10 mouse cellular contexts compared by ENCODE assay signal in genomic region chr6:97761326-97761725, GRCm38 (mm10). TPM values are rescaled to one million over a fixed set of nuclear protein-coding genes. Genes with fewer than 3 reads are reported as not detected.
A peak's percentile ranks its signal among the peaks of the same experiment; 100 is the strongest.
DNase-seq lines count a peak whose midpoint lies in the region; ATAC-seq and TF ChIP-seq lines count a peak whose summit lies in the region.
"Had no signal": no experiment of that assay in that cellular context is flagged by ENCODE, and none has a peak within 500 bp of the region (broad histone marks: within the 10 kb centered on the region; RNA-seq: fewer than 3 reads in every experiment).

No protein-coding gene starts in this region.

- no peak for TF ChIP-seq POLR2A in heart, adult 2 months (IDR thresholded peaks at IDR 0.05; ENCODE audit: insufficient read depth, low read depth, low read length)
- TF ChIP-seq POLR2A in ES-Bruce4 (IDR thresholded peaks at IDR 0.05; ENCODE audit: insufficient read depth, low read length): no peak

- no peaks in the 10 kb centered on the region for H3K4me1 ChIP-seq in heart, adult 2 months (ENCODE audit: control insufficient read depth, insufficient read depth, low read length)
- no peaks in the 10 kb centered on the region for H3K4me1 ChIP-seq in ES-Bruce4 (ENCODE audit: control insufficient read depth, insufficient read depth, low read length)
- H3K4me1 ChIP-seq in midbrain, embryonic 14.5 days (ENCODE audit: control insufficient read depth, insufficient read depth, low read length): peaks cover 5% of the 10 kb centered on the region; the same call in 1 of the 2 replicates
- H3K4me1 ChIP-seq in intestine, embryonic 16.5 days (ENCODE audit: control insufficient read depth, insufficient read depth, low read length): no peaks in the 10 kb centered on the region
- H3K4me1 ChIP-seq: heart, embryonic 13.5 days; lung, embryonic 15.5 days had no signal

- H3K9ac ChIP-seq in heart, adult 2 months (ENCODE audit: low read depth, low read length): no peak overlapping the region
- no peak overlapping the region for H3K9ac ChIP-seq in ES-Bruce4 (ENCODE audit: low read depth, poor library complexity, severe bottlenecking)
- H3K9ac ChIP-seq in midbrain, embryonic 14.5 days (replicated peaks; ENCODE audit: low read length): no peak overlapping the region
- H3K9ac ChIP-seq in intestine, embryonic 16.5 days (ENCODE audit: low read depth, low read length): no peak overlapping the region
- H3K9ac ChIP-seq: heart, embryonic 13.5 days; lung, embryonic 15.5 days had no signal

- no peak overlapping the region for H3K4me3 ChIP-seq in heart, adult 2 months
- no peak overlapping the region for H3K4me3 ChIP-seq in ES-Bruce4 (ENCODE audit: low read depth, low read length)
- no peak overlapping the region for H3K4me3 ChIP-seq in midbrain, embryonic 14.5 days (replicated peaks; ENCODE audit: low read depth, low read length)
- no peak overlapping the region for H3K4me3 ChIP-seq in intestine, embryonic 16.5 days (ENCODE audit: low read length)
- H3K4me3 ChIP-seq: heart, embryonic 13.5 days; lung, embryonic 15.5 days had no signal

- DNase-seq in heart, adult 2 months: peak in 1 of 2 experiments; percentile 8
- DNase-seq in heart, postnatal 25 days (ENCODE audit: low spot score): no peak
- DNase-seq in cerebellum, adult 11 months: peak; percentile 27
- peak; percentile 20 to 46 for DNase-seq in heart, postnatal 14 days
- DNase-seq in midbrain, embryonic 14.5 days: peak; percentile 70

- no peak overlapping the region for H3K4me2 ChIP-seq in midbrain, embryonic 14.5 days (ENCODE audit: low read length)
- H3K4me2 ChIP-seq in intestine, embryonic 16.5 days (ENCODE audit: low read depth, low read length): no peak overlapping the region
- H3K4me2 ChIP-seq: heart, embryonic 13.5 days; lung, embryonic 15.5 days had no signal

- peak; percentile 78 for TF ChIP-seq CTCF in heart, adult 2 months (IDR thresholded peaks at IDR 0.05)
- TF ChIP-seq CTCF in ES-Bruce4 (IDR thresholded peaks at IDR 0.05; ENCODE audit: low read depth, low read length): peak; percentile 14

- no peaks in the 10 kb centered on the region for H3K9me3 ChIP-seq in ES-Bruce4 (replicated peaks; ENCODE audit: control insufficient read depth, insufficient read depth, low read length, poor library complexity, severe bottlenecking)
- H3K9me3 ChIP-seq in midbrain, embryonic 14.5 days (ENCODE audit: control insufficient read depth, low read length): no peaks in the 10 kb centered on the region
- H3K9me3 ChIP-seq in intestine, embryonic 16.5 days (ENCODE audit: control insufficient read depth, low read length): no peaks in the 10 kb centered on the region
- H3K9me3 ChIP-seq: heart, embryonic 13.5 days; lung, embryonic 15.5 days had no signal

- H3K79me2 ChIP-seq in heart, adult 2 months (replicated peaks; ENCODE audit: control insufficient read depth, insufficient read depth, low read length): no peaks in the 10 kb centered on the region

- WGBS in heart, adult 2 months: 19% methylated on average over 4 of the region's 4 CpGs
- 4% methylated on average over 4 of the region's 4 CpGs for WGBS in midbrain, embryonic 14.5 days
- WGBS in intestine, embryonic 16.5 days: 21% methylated on average over 4 of the region's 4 CpGs

- ATAC-seq in midbrain, embryonic 14.5 days (ENCODE audit: low FRiP score, low TSS enrichment): no peak
- no peak for ATAC-seq in erythroid progenitor cell, adult 5-6 weeks (replicated peaks; ENCODE audit: low FRiP score, poor library complexity, severe bottlenecking)
- no peak for ATAC-seq in intestine, embryonic 16.5 days

- intact Hi-C loops in heart, adult 2 months (cut with DNase I): loop anchor here (1.0 to 5.0 kb wide), 3 partner anchors 96 to 621 kb away; no protein-coding TSS in a partner anchor
- intact Hi-C loops in heart, postnatal 25 days (cut with DNase I): loop anchor here (2.0 to 10.0 kb wide), 4 partner anchors 96 to 623 kb away; no protein-coding TSS in a partner anchor
- intact Hi-C loops in heart, postnatal 14 days (cut with DNase I): loop anchor here (1.0 to 5.0 kb wide), 3 partner anchors 96 to 346 kb away; no protein-coding TSS in a partner anchor

- no peak overlapping the region for H3K27ac ChIP-seq in heart, adult 2 months
- no peak overlapping the region for H3K27ac ChIP-seq in ES-Bruce4 (ENCODE audit: insufficient read depth, low read length)
- H3K27ac ChIP-seq in midbrain, embryonic 14.5 days (replicated peaks; ENCODE audit: low read depth, low read length): no peak overlapping the region
- H3K27ac ChIP-seq in intestine, embryonic 16.5 days (ENCODE audit: low read length): no peak overlapping the region
- H3K27ac ChIP-seq: heart, embryonic 13.5 days; lung, embryonic 15.5 days had no signal

- no peak for TF ChIP-seq EP300 in heart, adult 2 months (IDR thresholded peaks at IDR 0.05; ENCODE audit: insufficient read depth, low read depth, low read length)
- TF ChIP-seq EP300 in ES-Bruce4 (IDR thresholded peaks at IDR 0.05; ENCODE audit: insufficient read depth, low read depth, low read length): no peak

- H3K27me3 ChIP-seq in heart, adult 2 months (ENCODE audit: control insufficient read depth, insufficient read depth, low read length): no peaks in the 10 kb centered on the region
- H3K27me3 ChIP-seq in ES-Bruce4 (ENCODE audit: control insufficient read depth, insufficient read depth, low read length, poor library complexity, severe bottlenecking): no peaks in the 10 kb centered on the region; the same call in 1 of the 2 replicates
- no peaks in the 10 kb centered on the region for H3K27me3 ChIP-seq in midbrain, embryonic 14.5 days (ENCODE audit: control insufficient read depth, insufficient read depth, low read length)
- H3K27me3 ChIP-seq in intestine, embryonic 16.5 days (replicated peaks; ENCODE audit: control insufficient read depth, insufficient read depth, low read length): no peaks in the 10 kb centered on the region
- H3K27me3 ChIP-seq: heart, embryonic 13.5 days; lung, embryonic 15.5 days had no signal

- no peaks in the 10 kb centered on the region for H3K36me3 ChIP-seq in heart, adult 2 months (ENCODE audit: control insufficient read depth, insufficient read depth, low read length)
- H3K36me3 ChIP-seq in ES-Bruce4 (ENCODE audit: control insufficient read depth, insufficient read depth, low read length, poor library complexity, severe bottlenecking): no peaks in the 10 kb centered on the region
- H3K36me3 ChIP-seq in midbrain, embryonic 14.5 days (ENCODE audit: control insufficient read depth, insufficient read depth, low read length): no peaks in the 10 kb centered on the region
- H3K36me3 ChIP-seq in intestine, embryonic 16.5 days (ENCODE audit: control insufficient read depth, insufficient read depth, low read length): no peaks in the 10 kb centered on the region
- H3K36me3 ChIP-seq: heart, embryonic 13.5 days; lung, embryonic 15.5 days had no signal

RNA-seq across cellular contexts. Expression of gene Mitf, which starts 45.5 kb away (rescaled TPM):
- total RNA-seq in heart, adult 2 months (2021): 10 to 100 TPM; 50.6 to 68.3 TPM
- 23.4 and 36.3 TPM in 2 replicates for polyA plus RNA-seq in heart, adult 2 months (2012; rRNA removed)
- total RNA-seq in heart, postnatal 25 days (2021): 10 to 100 TPM; 50.9 to 59.9 TPM
- 2.3 and 2.7 TPM in 2 replicates for polyA plus RNA-seq in ES-Bruce4 (2011; ENCODE audit: insufficient read depth, insufficient read length, low read depth, missing spikeins)
- 10 to 100 TPM; 55.8 to 60.7 TPM for total RNA-seq in heart, postnatal 14 days (2021)
- 0.67 and 0.74 TPM in 2 replicates for polyA plus RNA-seq in midbrain, embryonic 14.5 days (2014; fragmentation: Nextera tagmentation; extraction: Ambion mirVana)
- 4.7 TPM in 1 of 2 replicates, not detected in the other for total RNA-seq in erythroid progenitor cell, adult 5-6 weeks (2015; ENCODE audit: low replicate concordance)
- 0.77 and 3.6 TPM in 2 replicates for total RNA-seq in erythroid progenitor cell, adult 5-6 weeks (2017; ENCODE audit: low replicate concordance)
- polyA plus RNA-seq in intestine, embryonic 16.5 days (2015; fragmentation: Nextera tagmentation; extraction: Ambion mirVana): 1.2 TPM in 2 replicates

Comparison
In these comparisons a context has a peak if more than half of its experiments do, and no peak if none do; other contexts are left out.
1. RNA of gene Mitf, which starts 45.5 kb away (total RNA-seq): 50.6 to 68.3 TPM in heart, adult 2 months, 55.8 to 60.7 TPM in heart, postnatal 14 days and 50.9 to 59.9 TPM in heart, postnatal 25 days; 0.77 to 4.7 TPM in erythroid progenitor cell, adult 5-6 weeks; every median in the first group is over 4 times any median in the second.